In genomic region chr9:65202165-65202754, GRCm38 (mm10) we compare ENCODE assay signal across 7 mouse cellular contexts. TPM values are rescaled to one million over a fixed set of nuclear protein-coding genes. Genes with fewer than 3 reads are reported as not detected.
DNase-seq lines count a peak whose midpoint lies in the region; ATAC-seq and TF ChIP-seq lines count a peak whose summit lies in the region.

No protein-coding gene starts in this region.

- peaks cover 4% of the 10 kb centered on the region; the same call in 1 of the 2 replicates for H3K9me3 ChIP-seq in forebrain, embryonic 12.5 days
- H3K9me3 ChIP-seq in liver, embryonic 14.5 days (ENCODE audit: control insufficient read depth, low read length): no peaks in the 10 kb centered on the region
- H3K9me3 ChIP-seq in stomach, postnatal 0 days (ENCODE audit: control insufficient read depth, low read length): no peaks in the 10 kb centered on the region

- TF ChIP-seq POLR2A in testis, adult 2 months (IDR thresholded peaks at IDR 0.05; ENCODE audit: control insufficient read depth, low read depth, low read length): no peak

- H3K36me3 ChIP-seq in testis, adult 2 months (ENCODE audit: control insufficient read depth, insufficient read depth, low read length): no peaks in the 10 kb centered on the region
- no peaks in the 10 kb centered on the region for H3K36me3 ChIP-seq in forebrain, embryonic 12.5 days (replicated peaks)
- no peaks in the 10 kb centered on the region for H3K36me3 ChIP-seq in liver, embryonic 14.5 days (replicated peaks; ENCODE audit: control insufficient read depth, insufficient read depth, low read depth)
- H3K36me3 ChIP-seq in stomach, postnatal 0 days (ENCODE audit: control insufficient read depth, insufficient read depth, low read length): no peaks in the 10 kb centered on the region

- no peak for TF ChIP-seq CTCF in testis, adult 2 months (IDR thresholded peaks at IDR 0.05; ENCODE audit: control insufficient read depth, insufficient read depth, insufficient replicate concordance, low read depth, low read length)
- no peak for TF ChIP-seq CTCF in liver, embryonic 14.5 days (IDR thresholded peaks at IDR 0.05; ENCODE audit: low read depth)
- TF ChIP-seq CTCF in stomach, postnatal 0 days (IDR thresholded peaks at IDR 0.05; ENCODE audit: low read depth): no peak

- peak overlapping the region; percentile 74; the same call in 1 of the 2 replicates for H3K4me3 ChIP-seq in testis, adult 2 months (ENCODE audit: control insufficient read depth, low read depth, low read length)
- peak overlapping the region; percentile 34 for H3K4me3 ChIP-seq in forebrain, embryonic 12.5 days (replicated peaks)
- H3K4me3 ChIP-seq in liver, embryonic 14.5 days (ENCODE audit: insufficient read depth in 1 of 2, low read depth in 2 of 2, low read length in 2 of 2): peak overlapping the region; percentile 47 to 83
- peak overlapping the region; percentile 35 for H3K4me3 ChIP-seq in stomach, postnatal 0 days (ENCODE audit: low read depth, low read length)

- peak overlapping the region; percentile 39; the same call in 1 of the 2 replicates for H3K9ac ChIP-seq in forebrain, embryonic 12.5 days
- H3K9ac ChIP-seq in liver, embryonic 14.5 days (replicated peaks): peak overlapping the region; percentile 78
- H3K9ac ChIP-seq in stomach, postnatal 0 days (ENCODE audit: low read length): peak overlapping the region; percentile 45; the same call in 1 of the 2 replicates

- peaks cover 2% of the 10 kb centered on the region for H3K4me1 ChIP-seq in testis, adult 2 months (ENCODE audit: control insufficient read depth, insufficient read depth, low read length)
- 0 out of 2 replicates have a peak, but pooled peaks cover 10% of the 10 kb centered on the region for H3K4me1 ChIP-seq in forebrain, embryonic 12.5 days
- peaks cover 19 to 33% of the 10 kb centered on the region in 2 experiments for H3K4me1 ChIP-seq in liver, embryonic 14.5 days (replicated peaks; ENCODE audit: control insufficient read depth in 2 of 2, insufficient read depth in 2 of 2, low read length in 1 of 2)
- H3K4me1 ChIP-seq in stomach, postnatal 0 days (replicated peaks; ENCODE audit: control insufficient read depth, insufficient read depth): no peaks in the 10 kb centered on the region

- peak; percentile 14 for ATAC-seq in forebrain, embryonic 12.5 days (ENCODE audit: low FRiP score)
- ATAC-seq in liver, embryonic 14.5 days (ENCODE audit: insufficient read depth): peak; percentile 12; the same call in 1 of the 2 replicates
- ATAC-seq in stomach, postnatal 0 days (ENCODE audit: low FRiP score, low TSS enrichment): no peak

- no peak for TF ChIP-seq EP300 in liver, embryonic 14.5 days (IDR thresholded peaks at IDR 0.05; ENCODE audit: low read depth)
- no peak for TF ChIP-seq EP300 in stomach, postnatal 0 days (optimal IDR thresholded peaks at IDR 0.05)

- peak overlapping the region; percentile 50 for H3K4me2 ChIP-seq in forebrain, embryonic 12.5 days
- H3K4me2 ChIP-seq in liver, embryonic 14.5 days (ENCODE audit: low read depth): peak overlapping the region; percentile 77
- H3K4me2 ChIP-seq in stomach, postnatal 0 days (replicated peaks; ENCODE audit: low read depth): peak overlapping the region; percentile 47

- H3K27me3 ChIP-seq in testis, adult 2 months (ENCODE audit: control insufficient read depth, insufficient read depth, low read length): no peaks in the 10 kb centered on the region
- no peaks in the 10 kb centered on the region for H3K27me3 ChIP-seq in forebrain, embryonic 12.5 days
- no peaks in the 10 kb centered on the region for H3K27me3 ChIP-seq in liver, embryonic 14.5 days (ENCODE audit: control insufficient read depth, insufficient read depth, low read length)
- H3K27me3 ChIP-seq in stomach, postnatal 0 days (ENCODE audit: control insufficient read depth, insufficient read depth, low read length): no peaks in the 10 kb centered on the region

- 32% methylated on average over 11 of the region's 11 CpGs for WGBS in forebrain, embryonic 12.5 days
- WGBS in liver, embryonic 14.5 days (ENCODE audit: insufficient replicate concordance): 18% methylated on average over 11 of the region's 11 CpGs
- 26% methylated on average over 11 of the region's 11 CpGs for WGBS in stomach, postnatal 0 days

- no peak for DNase-seq in testis, postnatal 10 days (ENCODE audit: low spot score)
- no peak for DNase-seq in liver, embryonic 14.5 days (ENCODE audit: low read depth in 3 of 3, low spot score in 3 of 3)
- DNase-seq in stomach, postnatal 0 days (ENCODE audit: low spot score): no peak
- DNase-seq in cerebellum, adult 9-10 months: no peak
- no peak for DNase-seq in frontal cortex, postnatal 36 days (ENCODE audit: low spot score in 2 of 2)

- H3K27ac ChIP-seq in testis, adult 2 months (ENCODE audit: control insufficient read depth, insufficient read depth, low read depth, low read length): peak overlapping the region; percentile 25; the same call in 1 of the 2 replicates
- peak overlapping the region; percentile 72; the same call in 1 of the 2 replicates for H3K27ac ChIP-seq in forebrain, embryonic 12.5 days
- peak overlapping the region; percentile 85 for H3K27ac ChIP-seq in liver, embryonic 14.5 days
- peak overlapping the region; percentile 53 for H3K27ac ChIP-seq in stomach, postnatal 0 days (replicated peaks)

RNA-seq across cellular contexts. Expression of gene Parp16, which starts 7.1 kb away (rescaled TPM):
- 2.2 and 2.3 TPM in 2 replicates for polyA plus RNA-seq in testis, adult 2 months (2012; rRNA removed)
- polyA plus RNA-seq in forebrain, embryonic 12.5 days (2016; fragmentation: Nextera tagmentation; extraction: Ambion mirVana): 5.7 and 5.9 TPM in 2 replicates
- 4.9 and 5.7 TPM in 2 replicates for polyA plus RNA-seq in liver, embryonic 14.5 days (2012; rRNA removed)
- 7.2 and 9.3 TPM in 2 replicates for polyA plus RNA-seq in liver, embryonic 14.5 days (2014; fragmentation: Nextera tagmentation; extraction: Ambion mirVana)
- 5.0 TPM in 2 replicates for polyA plus RNA-seq in stomach, postnatal 0 days (2015; fragmentation: Nextera tagmentation; extraction: Ambion mirVana)

Comparison
In these comparisons a context has a peak if more than half of its experiments do, and no peak if none do; other contexts are left out.
1. H3K27ac ChIP-seq: peak in every context shown above with its lines; median percentile 85 in liver, embryonic 14.5 days; 72 in forebrain, embryonic 12.5 days; 53 in stomach, postnatal 0 days; 25 in testis, adult 2 months.